Mouse (Mus musculus) C2C12 (cell line): ENCODE data around the gene Zbtb7b. TPM values are rescaled to one million over a fixed set of nuclear protein-coding genes. Genes with fewer than 3 reads are reported as not detected.

Experiments used
- H3K27me3 ChIP-seq: one replicate; pipeline ENCODE4 v1.6.1; 2011; ENCODE audit not compliant: control insufficient read depth, insufficient read depth, insufficient read length
- H3K36me3 ChIP-seq: one replicate; pipeline ENCODE4 v1.6.1; 2011; ENCODE audit not compliant: control insufficient read depth, insufficient read depth
- H3K4me3 ChIP-seq: one replicate; pipeline ENCODE4 v1.5.1; 2011; ENCODE audit warnings: mild to moderate bottlenecking, control low read depth; ENCODE audit not compliant: poor library complexity, insufficient read depth, severe bottlenecking
- H3K79me2 ChIP-seq: one replicate; pipeline ENCODE4 v1.6.1; 2011; ENCODE audit not compliant: control insufficient read depth, insufficient read depth
- H3K79me3 ChIP-seq: one replicate; pipeline ENCODE4 v1.6.1; 2011; ENCODE audit warnings: low read depth, control low read depth
- H3ac ChIP-seq: one replicate; pipeline ENCODE3; 2011; ENCODE audit warnings: low read depth; ENCODE audit not compliant: control insufficient read depth, insufficient read length
- CEBPB ChIP-seq: IDR thresholded peaks from one replicate; pipeline ENCODE4 v1.6.1; 2011; ENCODE audit warnings: low read depth, mild to moderate bottlenecking, control low read depth, moderate library complexity
- CTCF ChIP-seq: IDR thresholded peaks from one replicate; pipeline ENCODE4 v1.5.1; 2011; ENCODE audit not compliant: control insufficient read depth, insufficient read depth, insufficient read length
- FOSL1 ChIP-seq: IDR thresholded peaks from one replicate; pipeline ENCODE4 v1.8.0; 2011; ENCODE audit warnings: mild to moderate bottlenecking, low read length; ENCODE audit not compliant: poor library complexity, insufficient read depth, severe bottlenecking
- MAX ChIP-seq: IDR thresholded peaks from one replicate; pipeline ENCODE4 v1.6.1; 2011; ENCODE audit warnings: mild to moderate bottlenecking, control low read depth
- MYOD1 ChIP-seq: IDR thresholded peaks from one replicate; pipeline ENCODE4 v1.6.1; 2011; ENCODE audit warnings: low read depth; ENCODE audit not compliant: control insufficient read depth, insufficient read length
- MYOG ChIP-seq: IDR thresholded peaks from one replicate; pipeline ENCODE4 v1.6.1; 2011; ENCODE audit not compliant: control insufficient read depth, insufficient read length; ENCODE audit errors: extremely low read depth
- USF1 ChIP-seq: IDR thresholded peaks from one replicate; pipeline ENCODE4 v1.6.1; 2011; ENCODE audit warnings: low read depth, mild to moderate bottlenecking, control low read depth, moderate library complexity
- polyA plus RNA-seq: library from polyadenylated mRNA; unstranded; fragments of >200 nt; fragmentation: generic; extraction: Trizol; gene quantifications from one replicate; pipeline ENCODE4 v1.2.1, GENCODE M21; 2012; ENCODE audit warnings: missing spikeins

The Zbtb7b gene
- polyA plus RNA-seq, 1 experiment, result 29.5 TPM

GRCm38 (mm10) chr3:89354816-89355511, 39.6 kb downstream of the Zbtb7b start:
- no peak overlapping the region for H3ac ChIP-seq
- no peaks in the 10 kb centered on the region for H3K79me2 ChIP-seq
- H3K27me3 ChIP-seq, result peaks cover 8% of the 10 kb centered on the region
- no peaks in the 10 kb centered on the region for H3K79me3 ChIP-seq
- TF ChIP-seq MYOG (no peak), CEBPB (no peak), CTCF (peak; percentile 83)
- H3K36me3 ChIP-seq, result no peaks in the 10 kb centered on the region
- no peak overlapping the region for H3K4me3 ChIP-seq

GRCm38 (mm10) chr3:89351271-89351670, 43.3 kb downstream of the Zbtb7b start:
- TF ChIP-seq FOSL1, result no peak
- TF ChIP-seq CTCF, result no peak
- TF ChIP-seq USF1, result no peak
- no peak for TF ChIP-seq CEBPB
- Histone ChIP-seq H3K4me3 (no peak overlapping the region), H3K36me3 (no peaks in the 10 kb centered on the region), H3K79me2 (no peaks in the 10 kb centered on the region), H3K27me3 (peaks cover 3% of the 10 kb centered on the region), H3ac (no peak overlapping the region), H3K79me3 (no peaks in the 10 kb centered on the region)

- H3K36me3 ChIP-seq, result peaks cover 8% of the 10 kb centered on the region
- H3K79me2 ChIP-seq, result no peaks in the 10 kb centered on the region
- peak within 1 kb of the TSS; percentile 43 for H3K4me3 ChIP-seq
- TF ChIP-seq MAX (peak; percentile 73), CTCF (no peak)
- no peaks in the 10 kb centered on the region for H3K27me3 ChIP-seq
- no peaks in the 10 kb centered on the region for H3K79me3 ChIP-seq
- peak within 1 kb of the TSS; percentile 77 for H3ac ChIP-seq
Observed at GRCm38 (mm10) chr3:89349869-89350501, 44.6 kb downstream of the Zbtb7b start, which contains the start of gene Adam15. Adam15 (minus strand) TSS chr3:89349996.

GRCm38 (mm10) chr3:89348911-89349868, 45.4 kb downstream of the Zbtb7b start:
- H3K27me3 ChIP-seq, result no peaks in the 10 kb centered on the region
- no peaks in the 10 kb centered on the region for H3K79me2 ChIP-seq
- H3K79me3 ChIP-seq, result no peaks in the 10 kb centered on the region
- TF ChIP-seq MYOG (no peak), USF1 (no peak), CEBPB (no peak), MYOD1 (no peak)
- peaks cover 11% of the 10 kb centered on the region for H3K36me3 ChIP-seq
- H3K4me3 ChIP-seq, result peak overlapping the region; percentile 43
- peak overlapping the region; percentile 77 for H3ac ChIP-seq

GRCm38 (mm10) chr3:89347916-89348315, 46.7 kb downstream of the Zbtb7b start:
- Histone ChIP-seq H3K4me3 (no peak overlapping the region), H3K36me3 (peaks cover 11% of the 10 kb centered on the region), H3K79me2 (no peaks in the 10 kb centered on the region), H3K79me3 (no peaks in the 10 kb centered on the region), H3ac (no peak overlapping the region), H3K27me3 (no peaks in the 10 kb centered on the region)
- TF ChIP-seq FOSL1, result no peak
- TF ChIP-seq MAX, result no peak
- TF ChIP-seq MYOD1, result no peak
- TF ChIP-seq CTCF, result no peak
- TF ChIP-seq USF1, result no peak
- no peak for TF ChIP-seq CEBPB
- TF ChIP-seq MYOG, result no peak
